Mouse (Mus musculus): ENCODE measurements around the gene Trh.

Gene Trh

DNA sequence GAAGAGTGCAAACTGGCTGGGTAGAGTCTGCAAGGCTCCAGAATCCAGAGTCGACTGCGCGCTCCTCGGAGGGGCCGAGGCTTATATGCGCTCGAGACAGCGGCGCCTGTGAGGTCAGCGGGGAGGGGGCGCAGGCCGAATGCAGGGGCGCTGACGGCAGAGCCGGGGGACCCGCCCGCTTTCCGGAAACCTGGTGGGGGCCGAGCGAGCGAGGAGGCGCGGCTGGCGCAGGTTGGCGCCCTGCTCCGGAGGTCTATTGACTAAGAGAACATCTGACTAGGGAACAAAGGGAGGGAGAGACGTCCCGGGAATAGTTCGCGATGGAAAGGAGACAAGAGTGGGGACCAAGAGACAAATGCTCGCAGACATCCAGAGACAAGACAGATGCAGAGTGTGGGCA is at the start of gene Trh:
Gene Trh, minus strand, starts transcription at position 60 of the 400 bp plus-strand sequence.
- in situ Hi-C loops (cut with MboI; ENCODE audit: unreplicated experiment in 2 of 2): loop anchor here in 1 of 2 experiments (25.0 kb wide), 1 partner anchor 707 kb away; no protein-coding TSS in a partner anchor

DNA sequence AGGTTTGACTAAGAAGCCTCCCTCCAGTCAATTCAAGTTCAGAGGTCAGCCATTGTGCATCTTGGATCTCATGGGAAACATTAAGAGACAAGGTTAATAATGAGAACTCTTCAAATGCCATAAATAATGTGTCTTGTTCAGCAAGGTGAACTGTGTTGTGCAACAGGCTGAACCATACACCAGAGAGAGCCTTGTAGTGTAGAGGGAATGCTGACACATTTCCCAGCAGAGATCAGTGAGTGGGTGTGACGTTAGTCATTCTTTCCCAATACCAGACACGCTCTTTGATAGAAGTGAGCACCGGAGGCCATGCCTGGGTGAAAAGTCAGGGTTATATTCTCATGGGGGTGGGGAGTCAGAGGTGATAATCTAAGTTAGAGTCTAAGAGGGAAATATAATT is 46.4 kb upstream of the Trh start:
- in situ Hi-C loops (cut with MboI; ENCODE audit: unreplicated experiment in 2 of 2): no loop called here

DNA sequence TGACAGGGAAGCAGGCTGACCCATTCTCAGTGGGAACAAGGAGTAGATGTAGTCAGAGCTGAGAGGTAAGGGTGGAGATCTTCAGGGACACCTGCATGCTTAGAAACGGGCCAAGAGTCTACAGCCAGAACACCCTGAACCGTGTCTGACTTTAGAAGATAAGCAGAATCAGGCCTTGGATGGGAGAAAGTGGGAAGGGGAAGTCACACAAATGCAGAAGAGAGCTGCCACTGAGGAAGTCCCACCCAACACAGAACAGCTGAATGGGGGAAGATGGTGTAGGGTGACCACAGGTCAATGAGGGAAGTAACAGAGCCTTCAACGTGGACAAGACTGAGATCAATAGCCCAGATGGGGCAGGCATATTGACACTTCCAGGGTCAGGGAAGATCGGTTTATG is 42.4 kb upstream of the Trh start:
- in situ Hi-C loops (cut with MboI; ENCODE audit: unreplicated experiment in 2 of 2): no loop called here

- in situ Hi-C loops (cut with MboI; ENCODE audit: unreplicated experiment in 2 of 2): no loop called here
These were observed 41.9 kb upstream of the Trh start for GRCm38 (mm10) chr6:92286258-92286888.

DNA sequence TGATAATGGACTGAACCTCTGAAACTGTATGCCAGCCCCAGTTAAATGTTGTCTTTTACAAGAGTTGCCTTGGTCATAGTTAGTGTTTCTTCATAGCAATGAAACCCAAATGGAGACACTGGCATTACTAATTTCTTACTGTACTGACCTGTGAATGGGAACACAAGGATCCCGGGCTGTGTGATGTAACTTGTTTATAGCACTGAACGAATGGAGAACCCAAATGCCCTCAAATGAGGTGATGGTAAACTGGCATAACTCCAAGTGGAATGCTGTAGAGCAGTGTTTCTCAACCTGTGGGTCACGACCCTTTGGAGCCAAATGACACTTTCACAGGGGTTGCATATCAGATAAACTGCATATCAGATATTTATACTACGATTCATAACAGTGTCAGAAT is 41.1 kb upstream of the Trh start:
- in situ Hi-C loops (cut with MboI; ENCODE audit: unreplicated experiment in 2 of 2): no loop called here

GRCm38 (mm10) chr6:92277179-92277578 is 32.7 kb upstream of the Trh start:
- in situ Hi-C loops (cut with MboI; ENCODE audit: unreplicated experiment in 2 of 2): no loop called here

- in situ Hi-C loops (cut with MboI; ENCODE audit: unreplicated experiment in 2 of 2): loop anchor here in 1 of 2 experiments (5.0 to 25.0 kb wide), 2 partner anchors 371 to 986 kb away; partner anchors contain the start of gene 4930590J08Rik
These were observed 29.3 kb upstream of the Trh start for GRCm38 (mm10) chr6:92273652-92274322.

DNA sequence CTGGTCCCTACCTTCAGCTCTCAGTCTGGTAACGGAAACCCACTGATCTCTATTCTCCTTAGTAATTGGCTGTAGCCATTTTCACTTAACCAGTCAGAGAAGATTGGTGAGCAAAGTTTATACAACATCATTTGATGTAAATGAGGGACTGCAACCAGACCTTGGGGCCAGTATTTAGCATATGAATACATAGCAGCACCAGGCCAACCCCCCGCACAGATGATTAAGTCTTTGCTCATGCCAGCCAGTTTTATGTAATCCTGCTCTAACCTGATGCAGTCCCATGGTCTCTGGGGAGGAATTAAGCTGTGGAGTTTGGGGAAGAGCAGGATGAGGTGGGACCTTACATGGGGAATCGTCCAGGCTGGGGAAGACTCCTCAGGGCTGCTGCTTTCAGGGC is 28.2 kb upstream of the Trh start:
- in situ Hi-C loops (cut with MboI; ENCODE audit: unreplicated experiment in 2 of 2): loop anchor here in 1 of 2 experiments (5.0 to 25.0 kb wide), 2 partner anchors 370 to 985 kb away; partner anchors contain the start of gene 4930590J08Rik

GRCm38 (mm10) chr6:92269019-92269418 is 24.6 kb upstream of the Trh start:
- in situ Hi-C loops (cut with MboI; ENCODE audit: unreplicated experiment in 2 of 2): loop anchor here (5.0 to 25.0 kb wide), 4 partner anchors 367 to 982 kb away; partner anchors contain the start of gene 4930590J08Rik (in 1 of the 2)

GRCm38 (mm10) chr6:92268001-92268400 is 23.6 kb upstream of the Trh start:
- in situ Hi-C loops (cut with MboI; ENCODE audit: unreplicated experiment in 2 of 2): loop anchor here (5.0 to 25.0 kb wide), 4 partner anchors 366 to 981 kb away; partner anchors contain the start of gene 4930590J08Rik (in 1 of the 2)

DNA sequence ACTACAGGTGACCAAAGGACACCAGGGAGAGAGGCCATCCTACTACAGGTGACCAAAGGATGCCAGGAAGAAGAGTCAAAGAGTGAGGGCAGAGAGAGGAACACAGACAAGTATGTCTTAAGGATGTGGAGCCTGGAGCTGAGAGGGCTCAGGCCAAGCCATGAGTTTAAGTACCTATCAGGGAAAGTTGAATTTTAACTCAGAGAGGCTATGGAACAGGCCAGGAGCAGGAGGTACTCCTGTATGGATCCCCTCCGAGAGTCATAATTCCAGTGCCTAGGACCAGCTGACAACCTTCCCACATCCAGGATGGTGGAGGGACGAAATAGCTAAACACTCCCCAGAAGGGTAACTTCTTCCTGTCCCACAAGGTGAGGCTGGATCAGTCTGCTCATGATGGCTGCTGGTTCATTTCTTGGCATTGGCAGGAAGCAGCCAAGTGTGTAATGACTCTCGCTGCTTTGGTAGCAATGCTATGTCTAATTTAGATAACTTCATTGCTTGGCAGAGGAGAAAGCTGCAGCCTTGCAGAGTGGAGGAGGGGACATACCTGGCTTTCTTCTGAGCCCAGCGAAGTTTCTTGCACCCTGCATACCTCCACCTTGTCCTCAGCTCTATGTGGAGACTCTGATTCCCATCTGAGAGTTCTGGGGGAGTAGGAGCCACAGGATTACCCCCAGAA is 16.9 kb upstream of the Trh start:
- in situ Hi-C loops (cut with MboI; ENCODE audit: unreplicated experiment in 2 of 2): loop anchor here in 1 of 2 experiments (10.0 to 25.0 kb wide), 2 partner anchors 737 to 974 kb away; no protein-coding TSS in a partner anchor

GRCm38 (mm10) chr6:92255346-92255745 is 10.9 kb upstream of the Trh start:
- in situ Hi-C loops (cut with MboI; ENCODE audit: unreplicated experiment in 2 of 2): loop anchor here in 1 of 2 experiments (25.0 kb wide), 1 partner anchor 968 kb away; no protein-coding TSS in a partner anchor

GRCm38 (mm10) chr6:92253253-92253870 is 8.9 kb upstream of the Trh start:
- in situ Hi-C loops (cut with MboI; ENCODE audit: unreplicated experiment in 2 of 2): loop anchor here in 1 of 2 experiments (25.0 kb wide), 1 partner anchor 966 kb away; no protein-coding TSS in a partner anchor

GRCm38 (mm10) chr6:92247215-92247919 is 2.9 kb upstream of the Trh start:
- in situ Hi-C loops (cut with MboI; ENCODE audit: unreplicated experiment in 2 of 2): loop anchor here in 1 of 2 experiments (25.0 kb wide), 1 partner anchor 710 kb away; no protein-coding TSS in a partner anchor

DNA sequence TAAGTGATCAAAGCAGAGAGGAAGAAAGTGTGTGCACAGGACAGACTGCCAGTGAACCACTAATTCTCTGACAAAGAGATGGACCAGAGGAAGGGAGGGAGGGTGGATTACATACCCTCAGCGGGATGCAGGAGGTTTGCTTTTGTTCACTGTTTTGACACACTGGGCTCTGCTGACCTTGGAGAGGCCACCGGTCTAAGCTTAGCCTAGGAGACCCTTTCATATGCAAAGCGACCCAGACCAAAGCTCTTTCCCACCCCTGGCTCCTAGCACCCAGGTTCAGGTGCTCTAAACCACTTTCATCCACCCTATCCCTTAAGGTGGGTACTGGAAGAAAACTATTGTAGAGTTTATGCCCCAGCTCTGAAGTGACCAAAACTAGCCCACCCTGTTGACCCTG is 1.9 kb upstream of the Trh start:
- in situ Hi-C loops (cut with MboI; ENCODE audit: unreplicated experiment in 2 of 2): loop anchor here in 1 of 2 experiments (25.0 kb wide), 1 partner anchor 709 kb away; no protein-coding TSS in a partner anchor

- in situ Hi-C loops (cut with MboI; ENCODE audit: unreplicated experiment in 2 of 2): loop anchor here in 1 of 2 experiments (25.0 kb wide), 1 partner anchor 704 kb away; no protein-coding TSS in a partner anchor
These were observed 3.1 kb downstream of the Trh start for GRCm38 (mm10) chr6:92241178-92241906.

DNA sequence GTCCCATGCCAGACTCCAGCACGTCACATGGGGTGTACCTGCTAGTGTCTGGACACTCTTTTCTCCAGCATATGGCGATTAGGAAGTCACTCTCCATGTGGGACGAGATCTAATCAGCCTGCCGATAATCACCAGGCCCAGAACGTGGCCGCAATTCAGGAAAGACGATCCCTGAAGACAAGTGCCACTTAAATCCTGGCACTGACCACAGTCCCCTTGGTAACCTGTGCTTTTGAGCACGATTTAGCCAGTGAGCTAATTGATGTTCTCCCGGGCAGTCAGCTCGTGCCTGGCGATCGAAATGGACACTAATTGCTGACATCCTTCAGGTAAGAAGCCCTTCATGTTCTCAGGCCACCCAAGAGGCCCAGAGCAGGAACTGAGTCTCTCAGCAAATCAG is 9.4 kb downstream of the Trh start:
- in situ Hi-C loops (cut with MboI; ENCODE audit: unreplicated experiment in 2 of 2): loop anchor here in 1 of 2 experiments (25.0 kb wide), 1 partner anchor 698 kb away; no protein-coding TSS in a partner anchor

DNA sequence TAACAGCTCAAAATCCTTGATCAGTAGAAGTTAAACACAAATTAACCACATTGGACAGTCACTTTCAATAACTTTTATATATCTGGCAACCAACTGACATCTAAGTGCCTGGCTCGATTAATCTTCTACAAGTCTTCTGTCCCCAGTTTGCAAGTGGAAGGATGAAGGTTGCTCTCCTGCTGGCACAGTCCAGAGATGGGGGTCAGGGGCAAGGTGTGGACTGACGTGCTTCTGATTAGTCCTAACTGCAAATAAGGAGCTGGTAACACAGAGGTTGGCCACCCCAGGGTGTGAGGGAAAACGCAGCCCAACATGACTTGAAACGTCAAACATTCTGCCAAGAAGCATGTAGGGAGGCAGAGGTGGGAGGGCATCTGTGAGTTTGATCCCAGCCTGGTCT is 12.7 kb downstream of the Trh start:
- in situ Hi-C loops (cut with MboI; ENCODE audit: unreplicated experiment in 2 of 2): loop anchor here in 1 of 2 experiments (25.0 kb wide), 1 partner anchor 694 kb away; no protein-coding TSS in a partner anchor

DNA sequence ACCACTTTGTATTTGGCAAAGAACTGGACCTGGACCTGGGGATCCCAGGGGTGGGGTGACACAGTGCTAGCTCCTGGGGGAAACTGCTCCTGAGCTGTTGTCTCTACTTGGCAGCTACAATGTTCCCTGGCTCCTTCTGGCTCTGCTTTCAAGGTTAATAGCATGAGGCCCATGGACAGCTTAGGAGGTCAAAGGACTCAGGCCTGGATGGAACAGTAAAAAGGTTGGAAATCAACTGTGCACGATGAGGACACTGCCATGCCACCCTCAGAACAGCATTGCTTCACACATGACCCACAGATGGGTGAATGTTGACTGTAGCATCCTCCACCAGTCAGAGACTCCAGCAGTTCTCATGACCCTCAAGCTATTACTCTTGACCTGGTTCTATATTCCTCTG is 13.1 kb downstream of the Trh start:
- in situ Hi-C loops (cut with MboI; ENCODE audit: unreplicated experiment in 2 of 2): loop anchor here in 1 of 2 experiments (25.0 kb wide), 1 partner anchor 694 kb away; no protein-coding TSS in a partner anchor
